Mouse (Mus musculus): ENCODE results near the gene Il23a. TPM values are rescaled to one million over a fixed set of nuclear protein-coding genes. Genes with fewer than 3 reads are reported as not detected.
"Not testable (repeated sequence)": the region's sequence is repeated elsewhere in the genome, so short reads cannot be mapped to it uniquely, and the experiment has no call there.

Il23a gene
- polyA plus RNA-seq, 1 experiment from 2014 or later: not detected

DNA sequence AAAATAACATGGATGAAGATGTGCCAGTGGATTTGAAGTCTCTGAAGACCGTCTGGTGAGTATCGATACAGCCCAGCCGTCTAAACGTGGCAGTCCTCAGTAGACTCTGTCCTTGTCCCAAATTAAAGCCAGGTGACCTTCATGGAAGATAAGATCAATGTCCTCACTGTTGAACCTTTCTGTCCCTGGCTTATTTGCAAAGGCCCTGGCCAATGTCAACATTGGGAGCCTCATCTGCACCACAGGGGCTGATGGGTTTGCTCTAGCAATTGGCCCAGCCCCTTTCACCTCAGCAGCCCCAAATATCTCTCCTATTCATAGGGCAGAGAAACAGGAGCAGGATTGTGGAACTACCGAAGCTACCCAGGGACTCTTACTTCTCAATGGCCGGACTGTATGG is 30.2 kb downstream of the Il23a start, which contains the start of gene Apof:
Gene Apof (plus strand): TSS at position 301 of the 400 bp plus-strand sequence.
- no peak for DNase-seq (ENCODE audit: low spot score)
- Histone ChIP-seq H3K4me2 (ENCODE audit: low read depth, severe bottlenecking) (no peak within 1 kb of the TSS), H3K27ac (replicated peaks; ENCODE audit: low read depth, low read length) (no peak within 1 kb of the TSS), H3K9me3 (ENCODE audit: control insufficient read depth, low read length) (no peaks in the 10 kb centered on the region), H3K36me3 (ENCODE audit: control insufficient read depth, insufficient read depth, low read length) (no peaks in the 10 kb centered on the region), H3K4me3 (ENCODE audit: low read depth, low read length) (no peak within 1 kb of the TSS), H3K4me1 (ENCODE audit: control insufficient read depth, insufficient read depth, low read length) (no peaks in the 10 kb centered on the region), H3K9ac (ENCODE audit: low read length) (no peak within 1 kb of the TSS), H3K27me3 (ENCODE audit: control insufficient read depth, insufficient read depth, low read length) (no peaks in the 10 kb centered on the region)
- WGBS: 76% methylated on average over 6 of the region's 6 CpGs
- ATAC-seq (ENCODE audit: insufficient number of reproducible peaks, low FRiP score, low TSS enrichment, low read depth): no peak

DNA sequence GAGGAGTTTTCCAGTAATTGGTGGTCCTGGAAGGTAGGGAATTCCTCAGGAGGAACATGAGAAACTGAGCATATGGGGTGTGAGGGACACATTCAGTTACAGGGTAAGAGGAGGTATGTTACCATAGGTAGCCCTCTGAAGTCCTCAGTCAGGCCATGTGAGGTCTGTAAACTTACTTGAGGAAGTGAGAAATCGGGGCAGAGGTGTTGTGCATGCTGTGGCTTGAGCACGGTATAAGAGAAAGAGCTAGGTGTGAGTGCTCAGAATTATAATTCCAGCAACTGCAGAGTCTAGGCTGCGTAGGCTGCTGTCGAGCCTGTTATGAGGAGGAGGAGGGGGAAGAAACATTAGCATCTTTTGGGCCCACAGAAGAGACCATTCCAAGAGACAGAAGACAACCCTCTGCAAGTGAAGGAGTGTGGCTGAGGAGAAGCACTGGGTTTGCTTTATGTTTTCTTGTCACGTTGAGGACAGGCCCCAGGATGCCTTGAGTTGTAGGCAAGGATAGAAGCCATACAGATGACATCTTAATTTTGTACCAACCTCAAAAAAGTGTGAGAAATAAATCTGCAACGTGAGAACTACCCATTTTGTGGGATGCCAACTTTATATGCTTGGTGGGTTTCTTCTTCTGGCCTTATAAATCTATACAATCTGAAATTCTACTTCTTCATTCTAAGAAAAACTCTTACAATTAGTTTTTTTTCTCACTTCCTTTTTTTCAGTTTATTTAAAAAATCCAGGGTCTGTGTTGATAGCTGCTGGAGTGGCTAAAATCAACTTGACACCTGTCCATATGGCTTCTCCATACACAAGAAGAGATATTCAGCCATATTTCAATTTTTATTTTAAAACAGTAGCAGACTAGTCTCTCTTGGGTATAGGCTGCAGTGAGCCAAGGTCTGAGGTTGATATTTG is 34.9 kb downstream of the Il23a start:
- no peaks in the 10 kb centered on the region for H3K27me3 ChIP-seq (ENCODE audit: control insufficient read depth, insufficient read depth, low read length)
- H3K9ac ChIP-seq (ENCODE audit: low read length): no peak overlapping the region
- no peaks in the 10 kb centered on the region for H3K9me3 ChIP-seq (ENCODE audit: control insufficient read depth, low read length)
- H3K27ac ChIP-seq (replicated peaks; ENCODE audit: low read depth, low read length): no peak overlapping the region
- no peak for DNase-seq (ENCODE audit: low spot score)
- no peak overlapping the region for H3K4me3 ChIP-seq (ENCODE audit: low read depth, low read length)
- no peak overlapping the region for H3K4me2 ChIP-seq (ENCODE audit: low read depth, severe bottlenecking)
- WGBS: 80% methylated on average over 6 of the region's 6 CpGs
- no peak for ATAC-seq (ENCODE audit: insufficient number of reproducible peaks, low FRiP score, low TSS enrichment, low read depth)
- no peaks in the 10 kb centered on the region for H3K4me1 ChIP-seq (ENCODE audit: control insufficient read depth, insufficient read depth, low read length)
- H3K36me3 ChIP-seq (ENCODE audit: control insufficient read depth, insufficient read depth, low read length): no peaks in the 10 kb centered on the region

DNA sequence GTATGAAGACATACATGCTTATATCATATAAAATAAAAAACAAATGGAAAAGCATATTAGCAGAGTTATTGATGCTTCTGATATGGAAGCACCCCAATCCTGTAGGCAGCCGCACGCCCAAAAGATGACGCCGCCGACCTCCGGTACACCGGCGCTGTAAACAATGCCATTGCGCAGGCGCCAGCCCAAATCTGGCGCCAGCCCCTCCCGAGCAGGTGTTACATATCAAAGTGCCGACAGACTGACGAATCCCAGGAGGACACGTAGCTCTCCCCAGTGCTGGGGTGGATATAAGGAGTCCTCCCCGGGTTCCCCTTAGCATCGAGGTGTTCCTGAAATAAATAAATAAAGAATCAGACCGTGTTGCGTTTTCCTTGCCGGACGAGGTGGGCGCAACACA is 36.3 kb downstream of the Il23a start:
- H3K9me3 ChIP-seq (ENCODE audit: control insufficient read depth, low read length): no peaks in the 10 kb centered on the region
- 80% methylated on average over 22 of the region's 22 CpGs for WGBS

DNA sequence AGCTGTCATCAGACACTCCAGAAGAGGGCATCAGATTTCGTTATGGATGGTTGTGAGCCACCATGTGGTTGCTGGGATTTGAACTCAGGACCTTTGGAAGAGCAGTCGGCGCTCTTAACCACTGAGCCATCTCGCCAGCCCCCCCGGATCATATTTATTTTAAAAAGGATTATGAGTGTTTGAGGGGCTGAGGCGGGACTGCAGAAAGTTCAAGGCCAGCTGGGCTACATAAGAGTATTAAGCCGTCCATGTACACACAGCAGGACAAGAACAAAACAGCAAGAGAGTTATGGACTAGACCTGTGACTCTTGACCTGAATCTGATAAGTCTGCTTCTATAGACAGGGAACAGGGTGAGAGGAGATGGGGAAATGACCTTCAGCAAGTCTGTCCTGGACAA is 38.2 kb downstream of the Il23a start:
- 89% methylated on average over 7 of the region's 7 CpGs for WGBS
- not testable (repeated sequence) for H3K4me1 ChIP-seq (ENCODE audit: control insufficient read depth, insufficient read depth, low read length); H3K27ac ChIP-seq (replicated peaks; ENCODE audit: low read depth, low read length); ATAC-seq (ENCODE audit: insufficient number of reproducible peaks, low FRiP score, low TSS enrichment, low read depth); H3K27me3 ChIP-seq (ENCODE audit: control insufficient read depth, insufficient read depth, low read length); DNase-seq (ENCODE audit: low spot score); H3K9me3 ChIP-seq (ENCODE audit: control insufficient read depth, low read length); H3K9ac ChIP-seq (ENCODE audit: low read length); H3K36me3 ChIP-seq (ENCODE audit: control insufficient read depth, insufficient read depth, low read length); H3K4me2 ChIP-seq (ENCODE audit: low read depth, severe bottlenecking); H3K4me3 ChIP-seq (ENCODE audit: low read depth, low read length)

More for the DNA sequence above, 36.3 kb downstream of the Il23a start:
- no peak overlapping the region for H3K4me2 ChIP-seq (ENCODE audit: low read depth, severe bottlenecking)
- no peak overlapping the region for H3K9ac ChIP-seq (ENCODE audit: low read length)
- no peaks in the 10 kb centered on the region for H3K27me3 ChIP-seq (ENCODE audit: control insufficient read depth, insufficient read depth, low read length)
- H3K27ac ChIP-seq (replicated peaks; ENCODE audit: low read depth, low read length): no peak overlapping the region
- ATAC-seq (ENCODE audit: insufficient number of reproducible peaks, low FRiP score, low TSS enrichment, low read depth) (no peak), DNase-seq (ENCODE audit: low spot score) (no peak)
- H3K36me3 ChIP-seq (ENCODE audit: control insufficient read depth, insufficient read depth, low read length): no peaks in the 10 kb centered on the region
- no peaks in the 10 kb centered on the region for H3K4me1 ChIP-seq (ENCODE audit: control insufficient read depth, insufficient read depth, low read length)
- no peak overlapping the region for H3K4me3 ChIP-seq (ENCODE audit: low read depth, low read length)

DNA sequence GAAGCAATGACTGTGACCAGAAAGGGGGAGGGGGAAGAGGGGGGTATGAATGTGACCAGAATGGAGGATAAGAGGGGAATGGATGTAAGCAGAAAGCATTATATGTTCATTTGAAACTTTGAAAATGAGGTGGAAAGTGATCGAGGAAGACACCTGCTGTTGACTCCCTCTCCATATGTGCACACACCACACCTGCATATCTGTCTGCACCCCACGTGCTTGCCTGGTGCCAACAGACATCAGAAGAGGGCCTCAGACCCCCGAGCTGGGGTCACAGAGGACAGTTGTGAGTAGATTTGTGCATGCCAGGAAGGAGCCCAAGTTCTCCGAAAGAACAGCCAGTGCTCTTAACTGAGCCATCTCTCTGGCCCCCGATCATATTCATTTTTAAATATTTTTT is 38.6 kb downstream of the Il23a start:
- 92% methylated on average over 5 of the region's 5 CpGs for WGBS
- H3K9ac ChIP-seq (ENCODE audit: low read length): no peak overlapping the region
- no peaks in the 10 kb centered on the region for H3K9me3 ChIP-seq (ENCODE audit: control insufficient read depth, low read length)
- H3K4me2 ChIP-seq (ENCODE audit: low read depth, severe bottlenecking): no peak overlapping the region
- H3K4me3 ChIP-seq (ENCODE audit: low read depth, low read length): no peak overlapping the region
- ATAC-seq (ENCODE audit: insufficient number of reproducible peaks, low FRiP score, low TSS enrichment, low read depth): no peak
- DNase-seq (ENCODE audit: low spot score): no peak
- H3K4me1 ChIP-seq (ENCODE audit: control insufficient read depth, insufficient read depth, low read length): no peaks in the 10 kb centered on the region
- no peaks in the 10 kb centered on the region for H3K27me3 ChIP-seq (ENCODE audit: control insufficient read depth, insufficient read depth, low read length)
- H3K27ac ChIP-seq (replicated peaks; ENCODE audit: low read depth, low read length): no peak overlapping the region
- H3K36me3 ChIP-seq (ENCODE audit: control insufficient read depth, insufficient read depth, low read length): no peaks in the 10 kb centered on the region

DNA sequence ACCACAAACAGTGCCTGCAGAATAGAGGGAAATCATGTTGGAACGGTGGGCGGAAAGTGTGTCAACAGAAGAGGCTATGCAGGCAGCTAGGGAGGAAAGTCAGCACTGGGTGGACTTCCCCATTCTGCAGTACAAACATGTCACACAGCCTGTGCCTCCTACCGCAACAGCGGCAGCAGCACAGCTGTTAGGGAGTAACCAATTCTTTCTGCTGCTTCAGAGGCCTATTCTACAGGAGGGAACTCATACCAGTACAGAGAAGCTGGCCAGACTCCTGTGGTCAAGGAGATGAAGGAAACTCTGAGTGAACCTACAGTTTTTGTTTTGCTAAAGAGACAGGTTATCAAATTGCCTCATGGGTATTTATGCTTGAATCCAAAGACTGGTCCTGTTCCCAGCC is 39.6 kb downstream of the Il23a start:
- WGBS: 95% methylated on average over 4 of the region's 4 CpGs
- no peak overlapping the region for H3K4me3 ChIP-seq (ENCODE audit: low read depth, low read length)
- no peaks in the 10 kb centered on the region for H3K27me3 ChIP-seq (ENCODE audit: control insufficient read depth, insufficient read depth, low read length)
- no peak overlapping the region for H3K27ac ChIP-seq (replicated peaks; ENCODE audit: low read depth, low read length)
- no peaks in the 10 kb centered on the region for H3K4me1 ChIP-seq (ENCODE audit: control insufficient read depth, insufficient read depth, low read length)
- H3K4me2 ChIP-seq (ENCODE audit: low read depth, severe bottlenecking): no peak overlapping the region
- no peak for DNase-seq (ENCODE audit: low spot score)
- H3K36me3 ChIP-seq (ENCODE audit: control insufficient read depth, insufficient read depth, low read length): no peaks in the 10 kb centered on the region
- H3K9ac ChIP-seq (ENCODE audit: low read length): no peak overlapping the region
- ATAC-seq (ENCODE audit: insufficient number of reproducible peaks, low FRiP score, low TSS enrichment, low read depth): no peak
- no peaks in the 10 kb centered on the region for H3K9me3 ChIP-seq (ENCODE audit: control insufficient read depth, low read length)

DNA sequence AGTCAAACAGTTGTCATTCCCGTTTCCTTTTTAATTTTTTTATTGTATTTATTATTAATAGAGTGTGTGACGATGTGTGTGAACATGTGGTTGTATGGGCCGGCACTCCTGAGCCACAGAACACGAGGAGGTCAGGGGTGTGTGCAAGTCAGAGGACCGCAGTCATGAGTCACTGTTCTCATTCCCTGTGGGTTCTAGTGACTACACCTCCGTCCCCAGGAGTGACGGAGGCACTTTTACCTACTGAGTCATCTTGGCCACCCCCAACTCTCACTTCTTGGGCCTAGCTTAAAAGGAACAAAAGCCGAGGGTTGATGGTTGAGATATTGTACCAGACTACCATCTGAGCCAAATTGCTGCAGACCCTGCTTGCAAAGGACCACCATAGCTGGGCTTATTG is 42.2 kb downstream of the Il23a start:
- no peaks in the 10 kb centered on the region for H3K4me1 ChIP-seq (ENCODE audit: control insufficient read depth, insufficient read depth, low read length)
- no peak overlapping the region for H3K9ac ChIP-seq (ENCODE audit: low read length)
- DNase-seq (ENCODE audit: low spot score) (no peak), ATAC-seq (ENCODE audit: insufficient number of reproducible peaks, low FRiP score, low TSS enrichment, low read depth) (no peak)
- peaks cover 11% of the 10 kb centered on the region for H3K36me3 ChIP-seq (ENCODE audit: control insufficient read depth, insufficient read depth, low read length)
- no peak overlapping the region for H3K4me2 ChIP-seq (ENCODE audit: low read depth, severe bottlenecking)
- 81% methylated on average over 8 of the region's 8 CpGs for WGBS
- no peak overlapping the region for H3K4me3 ChIP-seq (ENCODE audit: low read depth, low read length)
- H3K27ac ChIP-seq (replicated peaks; ENCODE audit: low read depth, low read length): no peak overlapping the region
- no peaks in the 10 kb centered on the region for H3K27me3 ChIP-seq (ENCODE audit: control insufficient read depth, insufficient read depth, low read length)
- no peaks in the 10 kb centered on the region for H3K9me3 ChIP-seq (ENCODE audit: control insufficient read depth, low read length)

DNA sequence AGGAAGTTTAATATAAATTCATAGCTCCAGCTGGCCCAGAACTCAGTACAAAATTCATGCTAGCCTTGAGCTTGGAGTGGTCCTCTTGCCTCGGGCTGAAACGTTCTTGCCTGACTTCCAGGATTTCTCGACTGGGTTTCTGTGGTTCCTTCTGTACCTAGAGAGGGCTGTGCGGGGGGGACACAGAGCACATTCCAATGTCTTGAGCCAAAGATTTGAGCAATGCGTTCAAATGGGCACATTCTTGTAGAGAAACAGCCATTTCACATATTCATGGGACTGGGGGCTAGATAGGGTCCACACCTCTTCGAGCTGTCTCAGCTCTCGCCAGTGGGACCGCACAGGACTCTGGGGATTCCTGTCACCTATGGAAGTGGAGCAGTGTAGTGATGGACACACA is 42.6 kb downstream of the Il23a start:
- H3K9me3 ChIP-seq (ENCODE audit: control insufficient read depth, low read length): no peaks in the 10 kb centered on the region
- H3K27ac ChIP-seq (replicated peaks; ENCODE audit: low read depth, low read length): no peak overlapping the region
- no peak for DNase-seq (ENCODE audit: low spot score)
- no peaks in the 10 kb centered on the region for H3K27me3 ChIP-seq (ENCODE audit: control insufficient read depth, insufficient read depth, low read length)
- no peaks in the 10 kb centered on the region for H3K4me1 ChIP-seq (ENCODE audit: control insufficient read depth, insufficient read depth, low read length)
- peaks cover 14% of the 10 kb centered on the region for H3K36me3 ChIP-seq (ENCODE audit: control insufficient read depth, insufficient read depth, low read length)
- no peak overlapping the region for H3K4me2 ChIP-seq (ENCODE audit: low read depth, severe bottlenecking)
- H3K4me3 ChIP-seq (ENCODE audit: low read depth, low read length): no peak overlapping the region
- no peak for ATAC-seq (ENCODE audit: insufficient number of reproducible peaks, low FRiP score, low TSS enrichment, low read depth)
- no peak overlapping the region for H3K9ac ChIP-seq (ENCODE audit: low read length)
- WGBS: 92% methylated on average over 8 of the region's 8 CpGs
